Mouse (Mus musculus) ES-E14 (cell line): ENCODE data around the gene Elk1.

Experiments
- HCFC1 ChIP-seq: IDR thresholded peaks from 2 replicates; pipeline ENCODE4 v1.6.1; 2012; ENCODE audit warnings: low read length, inconsistent platforms, borderline replicate concordance; ENCODE audit not compliant: insufficient read depth
- MAFK ChIP-seq: IDR thresholded peaks from 2 replicates; pipeline ENCODE4 v1.6.1; 2014; ENCODE audit warnings: mild to moderate bottlenecking, low read depth, low read length, inconsistent platforms; ENCODE audit not compliant: insufficient read depth
- ZC3H11A ChIP-seq: IDR thresholded peaks from 2 replicates; pipeline ENCODE4 v1.6.1; 2012; ENCODE audit warnings: low read depth, mild to moderate bottlenecking, inconsistent platforms, low read length, borderline replicate concordance
- ZNF384 ChIP-seq: IDR thresholded peaks from 2 replicates; pipeline ENCODE4 v1.6.1; 2012; ENCODE audit warnings: low read depth, low read length, inconsistent platforms

GRCm38 (mm10) chrX:20913726-20914125, 36.7 kb downstream of the Elk1 start:
- TF ChIP-seq HCFC1 (no peak), MAFK (no peak), ZNF384 (no peak), ZC3H11A (no peak)
